Mouse (Mus musculus) ES-Bruce4 (cell line): ENCODE data around the gene Bcl2l10.
A peak's percentile ranks its signal among the peaks of the same experiment; 100 is the strongest.

Experiments used
- CTCF ChIP-seq: IDR thresholded peaks from one replicate; pipeline ENCODE4 v1.8.1; 2011; ENCODE audit warnings: low read depth, low read length
- EP300 ChIP-seq: IDR thresholded peaks from 2 replicates; pipeline ENCODE4 v1.6.1; 2011; ENCODE audit warnings: low read depth, low read length; ENCODE audit not compliant: insufficient read depth
- POLR2A ChIP-seq: IDR thresholded peaks from one replicate; pipeline ENCODE4 v1.8.1; 2011; ENCODE audit warnings: low read length; ENCODE audit not compliant: insufficient read depth

DNA sequence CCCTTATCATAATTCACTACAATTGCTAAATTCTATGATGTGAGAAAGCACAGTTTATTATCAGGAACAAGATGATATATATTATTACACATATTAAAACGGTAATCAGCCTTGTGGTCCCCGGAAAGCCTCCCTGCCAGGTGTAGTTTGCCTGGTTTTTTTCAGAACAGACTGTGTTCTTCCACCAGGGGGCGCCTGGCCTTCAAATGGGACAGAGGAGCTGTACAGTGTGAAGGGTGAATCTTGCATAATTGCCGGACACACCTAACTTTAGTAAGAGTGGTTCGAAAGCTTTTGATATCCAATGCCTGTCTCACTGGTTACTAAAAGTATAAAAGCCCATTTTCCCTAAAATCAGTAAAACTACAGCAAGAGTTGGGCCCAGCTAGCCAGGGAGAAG, 14.1 kb downstream of the Bcl2l10 start:
- TF ChIP-seq POLR2A (no peak), CTCF (peak; percentile 76), EP300 (no peak)
